Mouse (Mus musculus): Measurements from ENCODE around the gene Itgb6. TPM values are rescaled to one million over a fixed set of nuclear protein-coding genes. Genes with fewer than 3 reads are reported as not detected.

The Itgb6 gene
- polyA plus RNA-seq, 1 experiment: 28.9 TPM

GRCm38 (mm10) chr2:60636910-60637761, 85.3 kb downstream of the Itgb6 start:
- TF ChIP-seq POLR2A (IDR thresholded peaks at IDR 0.05; ENCODE audit: borderline replicate concordance, extremely low read depth, low read depth, low read length) (no peak), CTCF (IDR thresholded peaks at IDR 0.05; ENCODE audit: insufficient read depth, low read length) (no peak)
- WGBS: 53% methylated on average over 20 of the region's 20 CpGs

DNA sequence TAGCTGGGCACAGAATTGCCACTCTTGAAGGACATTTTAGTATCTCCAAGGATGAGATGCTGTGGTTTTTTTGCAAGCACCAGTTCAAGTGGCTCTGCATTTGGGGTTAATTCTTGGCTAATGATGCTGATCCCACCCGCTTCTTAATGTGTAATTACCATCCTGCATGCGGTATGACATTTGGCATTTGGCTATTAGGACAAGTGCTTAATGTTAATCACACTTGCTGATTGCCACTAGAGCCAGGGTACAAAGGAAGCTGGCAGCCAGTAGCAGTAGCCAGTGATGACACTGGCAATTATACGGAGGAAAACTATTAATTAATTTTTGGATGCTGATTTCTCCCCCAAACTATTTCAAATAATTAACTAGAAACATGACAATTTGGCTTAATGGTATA, 86.0 kb downstream of the Itgb6 start:
- 62% methylated on average over 3 of the region's 3 CpGs for WGBS
- TF ChIP-seq POLR2A (IDR thresholded peaks at IDR 0.05; ENCODE audit: borderline replicate concordance, extremely low read depth, low read depth, low read length) (no peak), CTCF (IDR thresholded peaks at IDR 0.05; ENCODE audit: insufficient read depth, low read length) (no peak)
- no peak for DNase-seq
- no peaks in the 10 kb centered on the region for H3K4me1 ChIP-seq (ENCODE audit: control insufficient read depth, insufficient read depth, low read length)
- no peak overlapping the region for H3K4me3 ChIP-seq (replicated peaks; ENCODE audit: extremely low read depth, low read depth, low read length)

More at GRCm38 (mm10) chr2:60636910-60637761, 85.3 kb downstream of the Itgb6 start:
- H3K4me3 ChIP-seq (replicated peaks; ENCODE audit: extremely low read depth, low read depth, low read length): no peak overlapping the region
- DNase-seq: no peak
- no peaks in the 10 kb centered on the region for H3K4me1 ChIP-seq (ENCODE audit: control insufficient read depth, insufficient read depth, low read length)

DNA sequence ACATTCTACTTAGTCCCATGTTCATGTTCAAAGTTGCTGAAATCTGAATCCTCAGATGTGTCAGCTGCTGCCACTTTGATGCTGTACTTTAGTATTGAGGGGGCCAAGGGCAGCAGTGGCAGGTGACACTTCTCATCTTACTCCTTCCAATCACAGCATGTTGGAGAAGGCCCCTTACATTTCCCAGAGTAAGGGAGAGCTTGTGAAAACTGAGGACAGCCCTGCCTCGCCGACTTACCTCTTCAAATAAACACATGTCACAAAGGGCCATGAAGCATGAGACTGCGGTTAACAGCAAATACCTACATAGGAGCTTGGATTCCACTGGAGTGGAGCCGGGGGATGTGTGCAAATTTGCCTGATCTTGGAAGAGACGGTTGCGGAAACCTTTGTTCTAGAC, 86.4 kb downstream of the Itgb6 start:
- DNase-seq: no peak
- Histone ChIP-seq H3K4me1 (ENCODE audit: control insufficient read depth, insufficient read depth, low read length) (no peaks in the 10 kb centered on the region), H3K4me3 (replicated peaks; ENCODE audit: extremely low read depth, low read depth, low read length) (no peak overlapping the region)
- TF ChIP-seq CTCF (IDR thresholded peaks at IDR 0.05; ENCODE audit: insufficient read depth, low read length) (no peak), POLR2A (IDR thresholded peaks at IDR 0.05; ENCODE audit: borderline replicate concordance, extremely low read depth, low read depth, low read length) (no peak)
- 71% methylated on average over 6 of the region's 6 CpGs for whole genome bisulfite sequencing

GRCm38 (mm10) chr2:60632791-60633190, 89.7 kb downstream of the Itgb6 start:
- TF ChIP-seq POLR2A (IDR thresholded peaks at IDR 0.05; ENCODE audit: borderline replicate concordance, extremely low read depth, low read depth, low read length): no peak
- TF ChIP-seq CTCF (IDR thresholded peaks at IDR 0.05; ENCODE audit: insufficient read depth, low read length): no peak
- WGBS: 70% methylated on average over 2 of the region's 2 CpGs

GRCm38 (mm10) chr2:60630304-60630703, 92.1 kb downstream of the Itgb6 start:
- H3K4me3 ChIP-seq (replicated peaks; ENCODE audit: extremely low read depth, low read depth, low read length): no peak overlapping the region
- DNase-seq: no peak
- no peak for TF ChIP-seq POLR2A (IDR thresholded peaks at IDR 0.05; ENCODE audit: borderline replicate concordance, extremely low read depth, low read depth, low read length)
- TF ChIP-seq CTCF (IDR thresholded peaks at IDR 0.05; ENCODE audit: insufficient read depth, low read length): no peak
- WGBS: 81% methylated on average over 2 of the region's 2 CpGs
- H3K4me1 ChIP-seq (ENCODE audit: control insufficient read depth, insufficient read depth, low read length): no peaks in the 10 kb centered on the region

More at GRCm38 (mm10) chr2:60632791-60633190, 89.7 kb downstream of the Itgb6 start:
- no peak for DNase-seq
- Histone ChIP-seq H3K4me3 (replicated peaks; ENCODE audit: extremely low read depth, low read depth, low read length) (no peak overlapping the region), H3K4me1 (ENCODE audit: control insufficient read depth, insufficient read depth, low read length) (no peaks in the 10 kb centered on the region)

- no peak for DNase-seq
- TF ChIP-seq POLR2A (IDR thresholded peaks at IDR 0.05; ENCODE audit: borderline replicate concordance, extremely low read depth, low read depth, low read length) (no peak), CTCF (IDR thresholded peaks at IDR 0.05; ENCODE audit: insufficient read depth, low read length) (no peak)
- WGBS: 77% methylated on average over 4 of the region's 4 CpGs
- H3K4me1 ChIP-seq (ENCODE audit: control insufficient read depth, insufficient read depth, low read length): no peaks in the 10 kb centered on the region
- H3K4me3 ChIP-seq (replicated peaks; ENCODE audit: extremely low read depth, low read depth, low read length): no peak overlapping the region
These were observed 94.5 kb downstream of the Itgb6 start for GRCm38 (mm10) chr2:60627952-60628351.

DNA sequence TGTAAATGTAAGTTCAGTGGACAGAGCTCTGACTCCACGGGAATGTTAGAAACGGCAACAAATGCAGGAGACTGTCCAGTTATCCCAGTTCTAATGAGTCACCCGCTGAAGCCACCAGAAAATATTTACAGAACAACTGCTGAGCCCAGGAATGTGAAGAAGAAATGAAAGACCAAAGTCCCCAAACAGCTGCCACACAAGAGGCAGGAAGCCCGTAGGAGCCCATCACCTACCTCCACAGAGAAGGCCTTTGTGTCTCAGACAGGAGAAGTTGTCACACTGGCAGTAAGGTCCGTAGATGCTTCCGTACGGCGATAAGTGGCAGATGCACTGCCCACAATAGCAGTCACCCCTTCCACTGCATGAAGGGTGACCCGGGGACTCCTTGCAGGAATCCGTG, 94.9 kb downstream of the Itgb6 start:
- no peak for DNase-seq
- no peaks in the 10 kb centered on the region for H3K4me1 ChIP-seq (ENCODE audit: control insufficient read depth, insufficient read depth, low read length)
- H3K4me3 ChIP-seq (replicated peaks; ENCODE audit: extremely low read depth, low read depth, low read length): no peak overlapping the region
- WGBS: 63% methylated on average over 10 of the region's 10 CpGs
- no peak for TF ChIP-seq CTCF (IDR thresholded peaks at IDR 0.05; ENCODE audit: insufficient read depth, low read length)
- no peak for TF ChIP-seq POLR2A (IDR thresholded peaks at IDR 0.05; ENCODE audit: borderline replicate concordance, extremely low read depth, low read depth, low read length)

DNA sequence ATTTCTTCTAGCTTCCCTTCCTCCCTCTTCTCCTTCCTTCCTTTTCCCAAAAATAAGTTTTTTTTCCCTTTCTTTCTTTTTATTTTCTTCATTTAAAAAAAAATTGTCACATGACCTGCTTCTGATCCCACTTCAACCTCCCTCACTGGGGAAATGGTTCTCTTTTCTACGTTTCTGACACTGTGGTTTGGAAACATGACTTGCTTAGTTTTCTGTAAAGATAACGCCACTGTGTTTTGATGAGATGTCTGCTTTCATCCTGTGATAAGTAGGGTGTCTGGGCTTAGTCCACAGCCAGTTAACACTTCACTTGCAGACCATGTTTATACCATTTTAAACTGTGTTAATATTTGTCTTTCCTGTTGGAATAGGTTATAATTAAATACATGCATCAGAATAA, 96.7 kb downstream of the Itgb6 start:
- TF ChIP-seq POLR2A (IDR thresholded peaks at IDR 0.05; ENCODE audit: borderline replicate concordance, extremely low read depth, low read depth, low read length): no peak
- TF ChIP-seq CTCF (IDR thresholded peaks at IDR 0.05; ENCODE audit: insufficient read depth, low read length): no peak
- DNase-seq: no peak
- H3K4me3 ChIP-seq (replicated peaks; ENCODE audit: extremely low read depth, low read depth, low read length): no peak overlapping the region
- WGBS: 34% methylated on average over 2 of the region's 2 CpGs
- H3K4me1 ChIP-seq (ENCODE audit: control insufficient read depth, insufficient read depth, low read length): no peaks in the 10 kb centered on the region

GRCm38 (mm10) chr2:60622161-60622560, 100.3 kb downstream of the Itgb6 start:
- no peaks in the 10 kb centered on the region for H3K4me1 ChIP-seq (ENCODE audit: control insufficient read depth, insufficient read depth, low read length)
- no peak overlapping the region for H3K4me3 ChIP-seq (replicated peaks; ENCODE audit: extremely low read depth, low read depth, low read length)
- 57% methylated on average over 7 of the region's 7 CpGs for WGBS
- no peak for DNase-seq
- TF ChIP-seq CTCF (IDR thresholded peaks at IDR 0.05; ENCODE audit: insufficient read depth, low read length): no peak

DNA sequence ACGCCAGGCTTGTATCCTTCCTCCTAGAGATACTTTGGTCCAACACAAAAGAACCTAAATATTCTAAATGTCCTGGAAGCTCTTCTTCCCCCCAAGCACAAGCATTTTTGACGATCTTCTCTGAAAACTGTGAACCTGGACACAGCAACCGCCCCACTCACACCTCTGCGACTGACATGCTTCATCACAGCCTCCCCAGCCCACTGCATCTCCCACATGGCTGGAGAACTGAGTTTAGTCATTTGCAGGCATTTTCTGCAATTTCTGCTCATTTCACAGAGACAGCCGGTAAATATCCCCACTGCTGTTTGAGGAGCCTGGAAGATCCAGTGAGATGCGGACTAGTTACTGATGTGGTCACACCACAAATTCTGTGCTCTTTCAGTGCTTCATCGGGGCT, 107.7 kb downstream of the Itgb6 start:
- DNase-seq: no peak
- Histone ChIP-seq H3K4me1 (ENCODE audit: control insufficient read depth, insufficient read depth, low read length) (no peaks in the 10 kb centered on the region), H3K4me3 (replicated peaks; ENCODE audit: extremely low read depth, low read depth, low read length) (no peak overlapping the region)
- TF ChIP-seq POLR2A (IDR thresholded peaks at IDR 0.05; ENCODE audit: borderline replicate concordance, extremely low read depth, low read depth, low read length) (no peak), CTCF (IDR thresholded peaks at IDR 0.05; ENCODE audit: insufficient read depth, low read length) (no peak)
- WGBS: 91% methylated on average over 7 of the region's 7 CpGs
